Mouse (Mus musculus) thymus, adult 18-20 months (tissue): ENCODE measurements around the gene Hoxd1.
A peak's percentile ranks its signal among the peaks of the same experiment; 100 is the strongest.

ENCODE experiments used
- DNase-seq, 2 experiments: peaks; one replicate each; pipeline ENCODE4 v3.0.0; 2022; ENCODE audit warnings: mixed read lengths in 2 of 2

Gene Hoxd1

DNA sequence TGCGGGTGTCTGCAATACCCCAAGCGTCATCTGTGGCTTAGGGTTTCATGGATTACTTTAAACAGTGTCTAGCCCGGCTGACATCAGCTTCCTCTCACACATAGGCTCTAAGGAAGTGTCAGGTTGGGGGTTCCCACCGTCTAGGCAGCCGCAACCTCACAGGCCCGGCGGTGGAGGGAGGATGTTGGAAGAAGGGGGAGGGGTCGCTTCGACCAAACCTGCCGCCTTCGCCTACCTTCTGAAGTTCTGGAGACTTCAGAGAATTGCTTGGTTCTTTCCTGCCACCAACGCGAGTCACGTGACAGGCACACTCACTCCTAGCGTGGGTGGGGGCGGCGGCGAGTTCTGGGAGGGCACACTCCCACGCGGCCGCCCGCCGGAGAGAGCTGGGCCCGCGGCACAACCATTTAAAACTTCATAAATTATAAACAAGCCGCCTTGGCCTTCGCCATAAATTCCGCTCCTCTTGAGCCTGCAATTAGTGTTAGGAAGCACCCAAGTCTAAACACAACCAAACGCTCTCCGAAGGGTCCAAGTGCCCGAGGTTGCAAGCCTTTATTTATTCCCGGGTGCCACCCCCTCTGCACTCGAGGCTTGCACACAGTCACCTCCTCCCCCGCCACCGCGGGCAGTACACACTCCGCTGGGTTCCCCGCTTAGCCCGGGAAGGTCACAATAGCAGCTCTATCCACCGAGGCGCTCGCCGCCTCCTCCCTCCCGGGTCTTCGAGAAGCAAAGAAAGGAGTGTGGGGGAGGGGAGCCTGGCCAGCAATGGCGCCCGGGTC lies 13.3 kb upstream of the Hoxd1 start:
- DNase-seq = peak in 1 of 2 experiments; percentile 20

GRCm38 (mm10) chr2:74750731-74751250 lies 12.0 kb upstream of the Hoxd1 start:
- DNase-seq = no peak

- DNase-seq = no peak
These were observed 10.9 kb upstream of the Hoxd1 start for GRCm38 (mm10) chr2:74751861-74752260.

- DNase-seq = no peak
These were observed 10.2 kb upstream of the Hoxd1 start for GRCm38 (mm10) chr2:74752431-74753174.

GRCm38 (mm10) chr2:74753175-74753523 lies 9.6 kb upstream of the Hoxd1 start:
- DNase-seq = no peak

DNA sequence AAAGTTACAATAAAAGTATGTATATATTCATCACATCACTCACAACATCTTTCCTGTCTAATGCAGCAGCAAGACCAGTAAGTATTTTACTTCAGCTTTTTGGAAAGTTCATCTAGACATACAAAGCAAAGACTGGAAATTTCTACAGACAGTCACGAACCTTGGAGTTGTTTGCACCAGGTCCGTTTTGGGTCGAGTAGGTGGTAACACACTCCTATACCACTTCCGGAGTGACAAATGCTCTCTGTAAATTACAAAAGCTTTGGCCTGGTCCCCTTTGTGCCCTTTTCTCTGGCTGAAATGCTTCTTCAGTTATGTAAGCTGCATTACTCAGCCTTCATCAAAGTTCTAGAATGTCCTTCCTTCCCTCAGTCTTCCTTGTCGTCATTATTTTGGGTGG lies 9.1 kb upstream of the Hoxd1 start:
- DNase-seq = no peak

DNA sequence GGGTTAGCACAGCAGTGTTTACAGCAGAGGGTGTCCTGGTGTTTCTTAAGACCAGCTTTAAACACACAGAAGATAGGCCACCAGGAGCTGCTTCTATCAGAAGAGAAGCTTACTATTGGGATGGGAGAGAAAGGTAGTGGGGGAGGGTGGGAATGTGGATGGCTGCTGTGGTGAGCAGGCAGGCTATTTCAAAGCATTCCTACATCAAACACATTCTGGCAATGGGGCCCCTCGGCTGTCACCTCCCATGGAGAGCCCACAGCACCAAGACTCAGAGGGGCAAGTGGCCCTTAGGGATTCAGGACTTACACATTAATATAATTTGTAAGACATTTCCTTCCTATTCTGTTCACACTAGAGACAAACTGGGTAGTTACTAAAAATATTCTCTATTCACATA lies 2.6 kb upstream of the Hoxd1 start:
- DNase-seq = no peak

- DNase-seq = no peak
These were observed 839 bp upstream of the Hoxd1 start for GRCm38 (mm10) chr2:74761941-74762340.

- no peak for DNase-seq
These were observed 510 bp downstream of the Hoxd1 start for GRCm38 (mm10) chr2:74763245-74763735.

DNA sequence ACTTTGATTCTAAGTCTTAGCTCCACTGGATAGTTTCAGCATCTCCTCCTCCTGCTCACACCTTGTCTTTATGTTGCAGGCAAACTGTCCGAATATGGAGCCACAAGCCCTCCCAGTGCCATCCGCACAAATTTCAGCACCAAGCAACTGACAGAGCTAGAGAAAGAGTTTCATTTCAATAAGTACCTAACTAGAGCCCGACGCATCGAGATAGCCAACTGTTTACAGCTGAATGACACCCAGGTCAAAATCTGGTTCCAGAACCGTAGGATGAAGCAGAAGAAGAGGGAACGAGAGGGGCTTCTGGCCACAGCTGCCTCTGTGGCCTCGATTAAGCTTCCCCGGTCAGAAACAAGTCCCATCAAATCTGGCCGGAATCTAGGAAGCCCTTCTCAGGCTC lies 1.2 kb downstream of the Hoxd1 start:
- DNase-seq = no peak

DNA sequence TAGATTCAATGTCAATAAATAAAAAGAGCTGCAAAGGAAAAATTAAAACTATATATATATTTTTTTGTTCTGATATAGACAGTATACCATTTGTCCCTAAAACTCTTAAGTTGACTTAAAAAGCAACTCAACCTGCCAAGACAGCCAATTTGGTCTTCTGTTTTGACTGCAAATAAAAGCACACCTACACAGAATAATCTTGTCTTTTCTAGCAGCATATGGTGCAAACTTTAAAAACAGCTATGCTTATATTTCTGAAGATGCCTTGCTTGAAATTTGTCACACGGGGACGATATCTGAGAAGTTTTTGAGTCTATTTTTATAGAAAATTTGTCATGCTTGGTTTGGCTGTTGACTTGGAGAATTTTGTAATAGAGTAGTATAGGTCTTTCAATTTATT lies 11.6 kb downstream of the Hoxd1 start:
- DNase-seq = no peak

DNA sequence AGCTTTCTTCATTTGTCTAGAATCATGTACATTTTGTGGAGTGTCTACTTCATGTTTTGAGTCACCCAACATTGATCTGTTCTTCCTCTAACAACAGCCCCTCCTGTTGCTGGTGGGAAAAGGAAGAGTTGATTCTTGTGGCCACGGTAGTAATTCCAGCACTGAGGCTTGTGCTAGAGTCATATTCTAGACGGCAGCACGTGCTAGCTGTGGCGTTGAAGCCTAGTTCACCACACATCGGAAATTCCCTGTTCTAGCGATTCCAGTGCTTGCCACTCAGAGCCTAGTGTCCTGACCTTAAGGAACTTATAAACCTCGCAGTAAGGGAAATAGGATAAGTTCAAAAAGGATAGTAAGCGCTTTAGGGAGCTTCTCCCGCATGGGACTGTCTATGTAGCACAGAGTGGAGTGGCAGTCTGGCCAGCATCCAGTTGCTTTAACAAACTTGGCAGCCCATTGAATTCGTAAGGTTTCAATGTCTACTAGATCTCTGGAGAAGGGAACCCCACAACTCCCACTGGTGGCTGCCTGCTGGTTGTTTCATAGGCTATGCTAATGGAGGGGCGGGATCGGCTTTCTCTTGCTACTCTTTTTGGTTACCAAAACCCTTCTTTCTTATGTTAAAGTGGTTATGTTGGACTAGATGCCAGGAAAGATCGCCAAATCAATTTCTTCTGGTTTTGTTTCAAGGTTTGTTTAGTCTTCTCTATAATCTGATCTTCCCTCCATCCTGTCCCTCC lies 14.9 kb downstream of the Hoxd1 start:
- no peak for DNase-seq

DNA sequence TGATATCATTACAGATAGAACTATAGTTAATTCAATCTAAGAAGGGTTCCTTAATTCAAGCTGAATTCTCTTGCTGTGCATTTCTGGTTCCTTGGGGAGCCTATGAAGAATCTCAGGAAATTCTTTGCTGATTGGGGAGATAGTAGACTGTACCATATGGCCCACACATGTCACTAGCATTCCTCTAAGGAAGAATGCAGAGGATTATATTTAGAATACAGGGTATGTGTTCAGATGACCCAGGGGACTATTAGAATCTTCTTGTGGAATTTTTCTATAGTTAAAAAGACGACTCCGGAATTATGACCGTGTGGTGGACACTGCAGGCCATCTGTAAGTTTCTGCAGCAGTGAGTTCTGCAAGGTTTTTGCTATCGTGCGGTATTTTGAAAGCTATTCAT lies 18.6 kb downstream of the Hoxd1 start:
- DNase-seq = no peak

DNA sequence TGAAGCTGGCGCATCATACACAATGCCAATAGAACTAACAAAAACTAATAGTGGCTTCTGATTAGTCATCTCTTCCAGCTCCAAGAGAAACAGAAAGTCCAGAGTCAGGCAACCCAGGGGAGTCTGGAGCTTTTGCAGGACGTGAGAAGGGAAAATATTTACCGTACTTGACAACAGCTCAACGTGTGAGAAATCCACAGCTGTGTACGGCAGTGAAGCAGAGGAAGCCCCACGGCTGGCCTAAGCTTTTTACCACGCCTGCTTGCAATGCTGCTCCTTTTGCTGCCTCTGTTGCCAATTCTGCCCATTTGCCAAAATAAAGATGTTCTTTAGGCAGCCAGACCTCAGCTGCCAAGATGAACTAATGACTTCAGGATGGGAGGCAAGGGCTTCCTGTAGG lies 32.8 kb downstream of the Hoxd1 start:
- no peak for DNase-seq

GRCm38 (mm10) chr2:74808431-74808830 lies 45.7 kb downstream of the Hoxd1 start:
- no peak for DNase-seq
